Mouse (Mus musculus): ENCODE data around the gene Abhd8. TPM values are rescaled to one million over a fixed set of nuclear protein-coding genes. Genes with fewer than 3 reads are reported as not detected.
A peak's percentile ranks its signal among the peaks of the same experiment; 100 is the strongest.

Gene Abhd8
- total and polyA plus RNA-seq, 2 experiments from 2014 or later, result 205 to 323 TPM

GRCm38 (mm10) chr8:71495811-71496210, 32.4 kb upstream of the Abhd8 start:
- 95% methylated on average over 5 of the region's 5 CpGs for WGBS
- Histone ChIP-seq H3K9me3 (ENCODE audit: low read length) (no peaks in the 10 kb centered on the region), H3K4me3 (ENCODE audit: low read depth, low read length) (no peak overlapping the region), H3K9ac (replicated peaks; ENCODE audit: low read length, poor library complexity, severe bottlenecking) (no peak overlapping the region), H3K27me3 (ENCODE audit: insufficient read depth, low read length) (no peaks in the 10 kb centered on the region), H3K4me1 (ENCODE audit: insufficient read depth, low read length) (no peaks in the 10 kb centered on the region), H3K36me3 (ENCODE audit: insufficient read depth, low read length) (peaks cover 20% of the 10 kb centered on the region), H3K27ac (ENCODE audit: low read depth, low read length) (no peak overlapping the region), H3K4me2 (ENCODE audit: low read depth, low read length, poor library complexity, severe bottlenecking) (no peak overlapping the region)
- TF ChIP-seq CTCF (IDR thresholded peaks at IDR 0.05), result no peak
- DNase-seq (ENCODE audit: low spot score), result no peak
- ATAC-seq (ENCODE audit: low FRiP score), result no peak

GRCm38 (mm10) chr8:71495039-71495438, 31.6 kb upstream of the Abhd8 start:
- no peak overlapping the region for H3K4me2 ChIP-seq (ENCODE audit: low read depth, low read length, poor library complexity, severe bottlenecking)

GRCm38 (mm10) chr8:71488454-71488853, 25.0 kb upstream of the Abhd8 start:
- WGBS, result under 1% methylated on average over 22 of the region's 22 CpGs
- H3K4me1 ChIP-seq (ENCODE audit: insufficient read depth, low read length), result 0 out of 2 replicates have a peak, but pooled peaks cover 12% of the 10 kb centered on the region
- H3K4me3 ChIP-seq (ENCODE audit: low read depth, low read length), result peak overlapping the region; percentile 66

More at GRCm38 (mm10) chr8:71495039-71495438, 31.6 kb upstream of the Abhd8 start:
- no peaks in the 10 kb centered on the region for H3K27me3 ChIP-seq (ENCODE audit: insufficient read depth, low read length)
- H3K9ac ChIP-seq (replicated peaks; ENCODE audit: low read length, poor library complexity, severe bottlenecking), result no peak overlapping the region
- no peaks in the 10 kb centered on the region for H3K9me3 ChIP-seq (ENCODE audit: low read length)
- DNase-seq (ENCODE audit: low spot score) (peak; percentile 91), ATAC-seq (ENCODE audit: low FRiP score) (peak; percentile 52; the same call in 1 of the 2 replicates)
- peaks cover 20% of the 10 kb centered on the region for H3K36me3 ChIP-seq (ENCODE audit: insufficient read depth, low read length)
- H3K4me1 ChIP-seq (ENCODE audit: insufficient read depth, low read length), result no peaks in the 10 kb centered on the region
- WGBS, result 24% methylated on average over 16 of the region's 16 CpGs
- no peak overlapping the region for H3K4me3 ChIP-seq (ENCODE audit: low read depth, low read length)
- TF ChIP-seq CTCF (IDR thresholded peaks at IDR 0.05), result peak; percentile 80
- no peak overlapping the region for H3K27ac ChIP-seq (ENCODE audit: low read depth, low read length)

GRCm38 (mm10) chr8:71487691-71488445, 24.4 kb upstream of the Abhd8 start, which contains the start of gene Gtpbp3:
TSS of gene Gtpbp3 (plus strand) at chr8:71488103.
- Histone ChIP-seq H3K36me3 (ENCODE audit: insufficient read depth, low read length) (peaks cover 29% of the 10 kb centered on the region), H3K4me3 (ENCODE audit: low read depth, low read length) (peak within 1 kb of the TSS; percentile 66), H3K4me1 (ENCODE audit: insufficient read depth, low read length) (0 out of 2 replicates have a peak, but pooled peaks cover 12% of the 10 kb centered on the region), H3K4me2 (ENCODE audit: low read depth, low read length, poor library complexity, severe bottlenecking) (peak within 1 kb of the TSS; percentile 100), H3K27me3 (ENCODE audit: insufficient read depth, low read length) (no peaks in the 10 kb centered on the region), H3K9me3 (ENCODE audit: low read length) (no peaks in the 10 kb centered on the region), H3K9ac (replicated peaks; ENCODE audit: low read length, poor library complexity, severe bottlenecking) (peak within 1 kb of the TSS; percentile 75), H3K27ac (ENCODE audit: low read depth, low read length) (peak within 1 kb of the TSS; percentile 43)
- 0% methylated on average over 33 of the region's 33 CpGs for WGBS
- DNase-seq (ENCODE audit: low spot score), result peak; percentile 83
- ATAC-seq (ENCODE audit: low FRiP score), result peak; percentile 32
- no peak for TF ChIP-seq CTCF (IDR thresholded peaks at IDR 0.05)

More at GRCm38 (mm10) chr8:71488454-71488853, 25.0 kb upstream of the Abhd8 start:
- H3K9ac ChIP-seq (replicated peaks; ENCODE audit: low read length, poor library complexity, severe bottlenecking), result peak overlapping the region; percentile 75
- peak overlapping the region; percentile 43 for H3K27ac ChIP-seq (ENCODE audit: low read depth, low read length)
- peak; percentile 36; the same call in 1 of the 2 replicates for TF ChIP-seq CTCF (IDR thresholded peaks at IDR 0.05)
- H3K27me3 ChIP-seq (ENCODE audit: insufficient read depth, low read length), result no peaks in the 10 kb centered on the region
- peaks cover 25% of the 10 kb centered on the region for H3K36me3 ChIP-seq (ENCODE audit: insufficient read depth, low read length)
- no peaks in the 10 kb centered on the region for H3K9me3 ChIP-seq (ENCODE audit: low read length)
- peak overlapping the region; percentile 100 for H3K4me2 ChIP-seq (ENCODE audit: low read depth, low read length, poor library complexity, severe bottlenecking)
- ATAC-seq (ENCODE audit: low FRiP score) (peak; percentile 87), DNase-seq (ENCODE audit: low spot score) (peak; percentile 97)

- peak overlapping the region; percentile 88 for H3K4me2 ChIP-seq (ENCODE audit: low read depth, low read length, poor library complexity, severe bottlenecking)
- 0 out of 2 replicates have a peak overlapping the region, but pooled peaks have one; percentile 39 for H3K9ac ChIP-seq (replicated peaks; ENCODE audit: low read length, poor library complexity, severe bottlenecking)
- 13% methylated on average over 7 of the region's 7 CpGs for WGBS
- H3K9me3 ChIP-seq (ENCODE audit: low read length), result no peaks in the 10 kb centered on the region
- H3K36me3 ChIP-seq (ENCODE audit: insufficient read depth, low read length), result peaks cover 26% of the 10 kb centered on the region
- no peak for TF ChIP-seq CTCF (IDR thresholded peaks at IDR 0.05)
- 0 out of 2 replicates have a peak, but pooled peaks cover 12% of the 10 kb centered on the region for H3K4me1 ChIP-seq (ENCODE audit: insufficient read depth, low read length)
- ATAC-seq (ENCODE audit: low FRiP score) (no peak), DNase-seq (ENCODE audit: low spot score) (no peak)
- peak overlapping the region; percentile 95 for H3K4me3 ChIP-seq (ENCODE audit: low read depth, low read length)
- no peak overlapping the region for H3K27ac ChIP-seq (ENCODE audit: low read depth, low read length)
- no peaks in the 10 kb centered on the region for H3K27me3 ChIP-seq (ENCODE audit: insufficient read depth, low read length)
Measured at GRCm38 (mm10) chr8:71486136-71486529, 22.7 kb upstream of the Abhd8 start.

Data from midbrain, postnatal 0 days (tissue).